Mouse (Mus musculus) stomach, postnatal 0 days (tissue): Measurements from ENCODE around the gene Cdhr5.

ENCODE experiments used
- CTCF ChIP-seq: IDR thresholded peaks from 2 replicates; pipeline ENCODE4 v1.5.1; 2016; ENCODE audit warnings: antibody characterized with exemption, low read depth, mild to moderate bottlenecking, moderate library complexity
- EP300 ChIP-seq: optimal IDR thresholded peaks from 2 replicates; pipeline ENCODE3; 2016; ENCODE audit warnings: antibody characterized with exemption

DNA sequence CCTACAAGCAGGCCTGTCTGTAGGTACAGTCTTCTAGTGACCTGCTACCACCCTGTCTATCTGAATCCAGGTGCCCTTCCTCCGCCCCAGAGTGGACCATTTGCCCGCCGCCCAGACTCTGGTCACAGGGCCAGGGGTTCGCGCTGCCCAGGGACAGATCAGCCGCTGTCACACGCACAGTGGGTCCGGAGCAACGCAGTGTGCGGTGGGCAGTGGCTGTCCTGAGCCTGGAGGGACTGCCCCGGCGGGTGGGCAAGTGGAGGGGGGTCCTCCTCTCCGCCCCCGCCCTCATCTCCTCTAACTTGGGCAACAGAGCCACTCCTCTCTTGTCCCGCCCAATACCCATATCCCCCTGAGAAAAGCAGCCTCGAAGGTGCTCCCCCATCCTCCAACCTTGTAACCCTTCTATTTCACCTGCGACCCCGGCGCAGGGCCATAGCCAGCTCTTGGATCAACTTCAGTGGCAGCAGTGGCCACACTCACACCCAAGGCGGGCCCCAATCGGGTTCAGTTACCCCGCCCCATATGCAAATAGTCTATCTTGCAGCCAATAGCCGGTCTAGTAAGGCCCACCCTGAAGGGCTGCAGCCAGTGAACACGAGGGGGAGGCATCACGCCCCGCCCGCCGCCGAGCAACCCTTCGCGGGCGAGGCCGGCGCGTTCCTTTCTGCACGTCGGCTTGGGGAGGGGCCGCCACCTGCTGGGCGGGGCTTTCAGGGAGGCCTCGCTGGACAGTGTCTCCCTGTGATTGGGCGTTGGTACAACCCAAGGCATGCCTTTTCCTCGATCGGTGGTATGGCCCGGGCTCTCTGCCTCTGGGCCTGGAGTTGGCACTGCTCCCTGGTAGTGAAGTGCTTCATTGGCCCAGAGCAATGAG is 55.1 kb downstream of the Cdhr5 start:
- TF ChIP-seq CTCF (peak; percentile 61), EP300 (no peak)
